Mouse (Mus musculus): ENCODE measurements around the gene Gm21093. TPM values are rescaled to one million over a fixed set of nuclear protein-coding genes. Genes with fewer than 3 reads are reported as not detected.

The Gm21093 gene
- not detected for polyA plus RNA-seq (2014; fragmentation: Illumina TruSeq; extraction: RNeasy Lipid Tissue Mini Kit (QIAGEN cat#74804); ENCODE audit: low read depth, low replicate concordance)

DNA sequence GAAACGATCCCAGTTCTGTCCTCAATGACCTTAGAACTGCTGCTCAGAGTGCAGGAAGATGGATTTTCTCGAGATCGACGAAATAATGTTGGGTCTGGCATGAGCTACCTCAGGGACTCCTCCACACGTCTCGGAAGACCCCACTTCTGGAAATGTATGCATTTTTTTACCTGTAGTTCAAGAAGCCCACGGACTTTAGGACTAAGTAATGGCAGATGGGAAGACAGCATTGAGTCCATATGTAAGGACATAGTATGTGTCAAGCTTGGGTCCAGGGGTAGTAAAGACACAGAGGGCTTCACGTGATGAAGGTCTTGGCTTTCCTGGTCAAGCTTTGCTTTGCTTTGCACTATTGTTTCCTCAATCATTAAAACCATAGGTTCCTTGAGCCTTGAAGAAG lies at the start of gene Gm21093:
Gm21093 (minus strand) TSS at position 101 of the 400 bp plus-strand sequence.

Other genes with a start within 250 kb of the Gm21093 start
- not detected for gene Gm21541, start 131.1 kb downstream of the Gm21093 start, polyA plus RNA-seq (2014; fragmentation: Illumina TruSeq; extraction: RNeasy Lipid Tissue Mini Kit (QIAGEN cat#74804); ENCODE audit: low read depth, low replicate concordance)
- gene Gm20878, start 93.2 kb downstream of the Gm21093 start, polyA plus RNA-seq (2014; fragmentation: Illumina TruSeq; extraction: RNeasy Lipid Tissue Mini Kit (QIAGEN cat#74804); ENCODE audit: low read depth, low replicate concordance): not detected
- gene Fam205a4, start 68.7 kb downstream of the Gm21093 start, polyA plus RNA-seq (2014; fragmentation: Illumina TruSeq; extraction: RNeasy Lipid Tissue Mini Kit (QIAGEN cat#74804); ENCODE audit: low read depth, low replicate concordance): 0.10 TPM
- gene Gm3893, start 56.5 kb upstream of the Gm21093 start, polyA plus RNA-seq (2014; fragmentation: Illumina TruSeq; extraction: RNeasy Lipid Tissue Mini Kit (QIAGEN cat#74804); ENCODE audit: low read depth, low replicate concordance): not detected
- gene Gm13304, start 80.1 kb upstream of the Gm21093 start, polyA plus RNA-seq (2014; fragmentation: Illumina TruSeq; extraction: RNeasy Lipid Tissue Mini Kit (QIAGEN cat#74804); ENCODE audit: low read depth, low replicate concordance): not detected
- not detected for gene Gm13306, start 118.7 kb upstream of the Gm21093 start, polyA plus RNA-seq (2014; fragmentation: Illumina TruSeq; extraction: RNeasy Lipid Tissue Mini Kit (QIAGEN cat#74804); ENCODE audit: low read depth, low replicate concordance)
- 1.4 TPM for gene Gm13305, start 133.9 kb upstream of the Gm21093 start, polyA plus RNA-seq (2014; fragmentation: Illumina TruSeq; extraction: RNeasy Lipid Tissue Mini Kit (QIAGEN cat#74804); ENCODE audit: low read depth, low replicate concordance)
- gene Gm10600, start 205.9 kb upstream of the Gm21093 start, polyA plus RNA-seq (2014; fragmentation: Illumina TruSeq; extraction: RNeasy Lipid Tissue Mini Kit (QIAGEN cat#74804); ENCODE audit: low read depth, low replicate concordance): 0.73 TPM
- gene Ccl21b, start 221.0 kb upstream of the Gm21093 start, polyA plus RNA-seq (2014; fragmentation: Illumina TruSeq; extraction: RNeasy Lipid Tissue Mini Kit (QIAGEN cat#74804); ENCODE audit: low read depth, low replicate concordance): not detected